13 mouse cellular contexts compared by ENCODE assay signal in the genomic region with DNA sequence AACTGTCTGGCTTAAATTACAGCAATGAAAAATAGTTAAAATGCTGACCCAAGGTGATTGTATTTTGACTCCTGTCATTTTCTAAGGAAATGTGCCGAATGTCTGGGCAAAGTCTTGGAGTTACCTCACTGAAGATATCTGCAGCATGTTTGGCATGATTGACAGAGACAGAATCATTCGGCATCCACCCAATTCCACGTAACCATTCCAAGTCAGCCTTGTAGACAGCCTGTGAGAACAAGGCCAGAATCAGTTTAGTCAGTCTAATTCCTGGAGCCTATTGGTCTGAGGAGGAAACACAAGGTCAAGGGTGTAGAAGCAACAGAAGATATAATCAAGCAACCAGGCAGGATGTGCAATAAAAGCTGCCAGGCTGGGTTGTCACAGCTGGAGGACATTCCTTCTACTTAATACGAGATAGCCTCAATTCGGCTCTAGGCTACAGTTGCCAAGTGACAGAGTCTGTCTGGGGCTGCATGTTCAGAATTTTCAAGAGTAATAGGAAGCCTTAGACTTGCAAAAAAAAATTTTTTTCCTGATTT.
DNase-seq lines count a peak whose midpoint lies in the region; ATAC-seq lines count a peak whose summit lies in the region.
"Had no signal": no experiment of that assay in that cellular context is flagged by ENCODE, and none has a peak within 500 bp of the region (broad histone marks: within the 10 kb centered on the region; RNA-seq: fewer than 3 reads in every experiment).

No protein-coding gene starts in this region.

- intact Hi-C loops in heart, postnatal 10 days (cut with DNase I) = no loop called here
- intact Hi-C loops in left cerebral cortex, postnatal 10 days (cut with DNase I) = no loop called here

- H3K27ac ChIP-seq in midbrain, embryonic 14.5 days (replicated peaks; ENCODE audit: low read depth, low read length) = no peak overlapping the region
- no peak overlapping the region for H3K27ac ChIP-seq in midbrain, embryonic 15.5 days
- H3K27ac ChIP-seq: embryonic facial prominence, embryonic 15.5 days; layer of hippocampus, adult 2 months; limb, embryonic 13.5 days; midbrain, embryonic 12.5 days had no signal

- H3K36me3 ChIP-seq in midbrain, embryonic 14.5 days (ENCODE audit: control insufficient read depth, insufficient read depth, low read length) = no peaks in the 10 kb centered on the region
- H3K36me3 ChIP-seq in midbrain, embryonic 15.5 days (replicated peaks) = no peaks in the 10 kb centered on the region
- H3K36me3 ChIP-seq: embryonic facial prominence, embryonic 15.5 days; limb, embryonic 13.5 days; midbrain, embryonic 12.5 days had no signal

- no peak overlapping the region for H3K9ac ChIP-seq in midbrain, embryonic 14.5 days (replicated peaks; ENCODE audit: low read length)
- no peak overlapping the region for H3K9ac ChIP-seq in midbrain, embryonic 15.5 days
- H3K9ac ChIP-seq: embryonic facial prominence, embryonic 15.5 days; limb, embryonic 13.5 days; midbrain, embryonic 12.5 days had no signal

- no peaks in the 10 kb centered on the region for H3K27me3 ChIP-seq in midbrain, embryonic 14.5 days (ENCODE audit: control insufficient read depth, insufficient read depth, low read length)
- H3K27me3 ChIP-seq in midbrain, embryonic 15.5 days (replicated peaks) = no peaks in the 10 kb centered on the region
- H3K27me3 ChIP-seq: embryonic facial prominence, embryonic 15.5 days; limb, embryonic 13.5 days; midbrain, embryonic 12.5 days had no signal

- no peak for ATAC-seq in midbrain, embryonic 14.5 days (ENCODE audit: low FRiP score, low TSS enrichment)
- ATAC-seq in midbrain, embryonic 15.5 days (replicated peaks) = no peak

- 73% methylated on average over 5 of the region's 5 CpGs for WGBS in midbrain, embryonic 14.5 days
- WGBS in midbrain, embryonic 15.5 days = 69% methylated on average over 5 of the region's 5 CpGs

- H3K4me2 ChIP-seq in midbrain, embryonic 14.5 days (ENCODE audit: low read length) = no peak overlapping the region
- no peak overlapping the region for H3K4me2 ChIP-seq in midbrain, embryonic 15.5 days
- H3K4me2 ChIP-seq: embryonic facial prominence, embryonic 15.5 days; limb, embryonic 13.5 days; midbrain, embryonic 12.5 days had no signal

- no peaks in the 10 kb centered on the region for H3K4me1 ChIP-seq in midbrain, embryonic 14.5 days (ENCODE audit: control insufficient read depth, insufficient read depth, low read length)
- H3K4me1 ChIP-seq in midbrain, embryonic 15.5 days = no peaks in the 10 kb centered on the region
- H3K4me1 ChIP-seq: embryonic facial prominence, embryonic 15.5 days; limb, embryonic 13.5 days; midbrain, embryonic 12.5 days had no signal

- no peaks in the 10 kb centered on the region for H3K9me3 ChIP-seq in midbrain, embryonic 14.5 days (ENCODE audit: control insufficient read depth, low read length)
- no peaks in the 10 kb centered on the region for H3K9me3 ChIP-seq in midbrain, embryonic 15.5 days
- H3K9me3 ChIP-seq: embryonic facial prominence, embryonic 15.5 days; limb, embryonic 13.5 days; midbrain, embryonic 12.5 days had no signal

- H3K4me3 ChIP-seq in midbrain, embryonic 14.5 days (replicated peaks; ENCODE audit: low read depth, low read length) = no peak overlapping the region
- H3K4me3 ChIP-seq in midbrain, embryonic 15.5 days = no peak overlapping the region
- H3K4me3 ChIP-seq: embryonic facial prominence, embryonic 15.5 days; layer of hippocampus, adult 2 months; limb, embryonic 13.5 days; midbrain, embryonic 12.5 days had no signal

- DNase-seq in heart, postnatal 10 days = peak; percentile 10 to 15
- DNase-seq in heart, adult 8-10 months (ENCODE audit: low spot score) = no peak
- peak; percentile 8 for DNase-seq in midbrain, embryonic 14.5 days
- peak; percentile 37 to 64 for DNase-seq in cerebellum, postnatal 36 days
- peak; percentile 6 to 56 for DNase-seq in lung, postnatal 4 days
- DNase-seq in left cerebral cortex, postnatal 10 days (ENCODE audit: extremely low spot score in 1 of 2, low spot score in 2 of 2) = no peak
- DNase-seq in spleen, adult 12 weeks (ENCODE audit: low spot score) = no peak
- DNase-seq: thymus, postnatal 14 days had no signal

Comparison
In these comparisons a context has a peak if more than half of its experiments do, and no peak if none do; other contexts are left out.
1. DNase-seq: peak in heart, postnatal 10 days (2 of 2), midbrain, embryonic 14.5 days (single experiment), cerebellum, postnatal 36 days (2 of 2) and lung, postnatal 4 days (2 of 2); none in heart, adult 8-10 months (single experiment), left cerebral cortex, postnatal 10 days (0 of 2) and spleen, adult 12 weeks (single experiment).